Mouse (Mus musculus): ENCODE measurements around the gene Zcchc4.

Zcchc4 gene

GRCm38 (mm10) chr5:52799274-52799985 is 24.2 kb downstream of the Zcchc4 start:
- no peak for DNase-seq

GRCm38 (mm10) chr5:52805801-52806200 is 30.6 kb downstream of the Zcchc4 start:
- DNase-seq = no peak

GRCm38 (mm10) chr5:52806349-52806748 is 31.1 kb downstream of the Zcchc4 start:
- DNase-seq = no peak

- no peak for DNase-seq
These were observed 31.8 kb downstream of the Zcchc4 start for GRCm38 (mm10) chr5:52807030-52807429.

- DNase-seq = no peak
These were observed 35.2 kb downstream of the Zcchc4 start for GRCm38 (mm10) chr5:52810446-52810845.

GRCm38 (mm10) chr5:52811056-52811455 is 35.8 kb downstream of the Zcchc4 start:
- no peak for DNase-seq

- DNase-seq = no peak
These were observed 37.2 kb downstream of the Zcchc4 start for GRCm38 (mm10) chr5:52812456-52812855.

- no peak for DNase-seq
These were observed 38.1 kb downstream of the Zcchc4 start for GRCm38 (mm10) chr5:52813312-52813711.

GRCm38 (mm10) chr5:52818676-52819075 is 43.5 kb downstream of the Zcchc4 start:
- no peak for DNase-seq

GRCm38 (mm10) chr5:52821691-52822090 is 46.5 kb downstream of the Zcchc4 start:
- peak; percentile 72 for DNase-seq

- no peak for DNase-seq
These were observed 52.7 kb downstream of the Zcchc4 start for GRCm38 (mm10) chr5:52827923-52828322.

- DNase-seq = no peak
These were observed 57.8 kb downstream of the Zcchc4 start for GRCm38 (mm10) chr5:52833005-52833404.

- peak; percentile 100 for DNase-seq
These were observed 58.6 kb downstream of the Zcchc4 start, which contains the start of gene Anapc4 for GRCm38 (mm10) chr5:52833761-52834274. Anapc4 (plus strand) TSS chr5:52834012.

- no peak for DNase-seq
These were observed 59.2 kb downstream of the Zcchc4 start for GRCm38 (mm10) chr5:52834386-52834785.

GRCm38 (mm10) chr5:52844319-52844718 is 69.1 kb downstream of the Zcchc4 start:
- DNase-seq = no peak

- DNase-seq = no peak
These were observed 80.5 kb downstream of the Zcchc4 start for GRCm38 (mm10) chr5:52855727-52856126.

- DNase-seq = no peak
These were observed 89.2 kb downstream of the Zcchc4 start for GRCm38 (mm10) chr5:52864446-52864845.

GRCm38 (mm10) chr5:52865825-52866224 is 90.6 kb downstream of the Zcchc4 start:
- peak; percentile 87 for DNase-seq

- peak; percentile 11 for DNase-seq
These were observed 91.3 kb downstream of the Zcchc4 start for GRCm38 (mm10) chr5:52866361-52867155.

- DNase-seq = no peak
These were observed 93.9 kb downstream of the Zcchc4 start for GRCm38 (mm10) chr5:52868918-52869703.

- DNase-seq = no peak
These were observed 96.3 kb downstream of the Zcchc4 start for GRCm38 (mm10) chr5:52871461-52871860.

- DNase-seq = no peak
These were observed 96.8 kb downstream of the Zcchc4 start for GRCm38 (mm10) chr5:52871986-52872385.
